Mouse (Mus musculus): ENCODE measurements around the gene Tmem186.

DNA sequence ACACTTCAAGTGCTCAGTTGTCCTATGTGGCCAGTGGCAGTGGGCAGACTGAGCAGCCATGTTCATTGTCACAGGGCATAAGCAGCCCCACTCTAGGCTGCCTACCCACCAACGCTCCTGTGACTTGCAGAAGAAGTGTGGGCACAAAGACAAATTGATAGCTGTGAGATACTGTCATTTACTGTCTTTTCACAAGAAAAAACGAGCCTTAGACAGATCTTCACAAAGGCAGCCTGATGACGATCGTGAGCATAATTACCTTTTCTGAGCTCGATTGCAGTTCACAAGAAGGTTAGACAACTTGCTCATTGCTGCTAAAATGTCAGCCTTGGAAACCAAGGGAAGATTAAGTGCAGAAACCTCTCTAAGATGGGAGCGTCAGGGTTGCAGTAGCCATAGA, 17.6 kb upstream of the Tmem186 start:
- TF ChIP-seq CTCF (IDR thresholded peaks at IDR 0.05; ENCODE audit: low read depth) (no peak), EP300 (IDR thresholded peaks at IDR 0.05; ENCODE audit: low read depth) (no peak)
